Mouse (Mus musculus) heart, adult 2 months (tissue): ENCODE measurements at regions not wholly inside any gene's neighbourhood (a gene's known extent, or its start where the extent isn't known, plus 50 kb on each side); places are given as distances from the start of the nearest gene placed in this dataset.
A peak's percentile ranks its signal among the peaks of the same experiment; 100 is the strongest.

ENCODE experiments used
- CTCF ChIP-seq: fragments of 200-600 bp; IDR thresholded peaks from 2 replicates; pipeline ENCODE4 v1.8.1; 2022; ENCODE audit warnings: antibody characterized with exemption, mild to moderate bottlenecking, moderate library complexity
- EP300 ChIP-seq: fragments of 200-500 bp; IDR thresholded peaks from 2 replicates; pipeline ENCODE4 v1.6.1; 2011; ENCODE audit warnings: low read depth, low read length, control low read depth; ENCODE audit not compliant: insufficient read depth
- POLR2A ChIP-seq: fragments of 200-500 bp; IDR thresholded peaks from 2 replicates; pipeline ENCODE4 v1.6.1; 2011; ENCODE audit warnings: mild to moderate bottlenecking, low read depth, low read length, control low read depth; ENCODE audit not compliant: insufficient read depth

DNA sequence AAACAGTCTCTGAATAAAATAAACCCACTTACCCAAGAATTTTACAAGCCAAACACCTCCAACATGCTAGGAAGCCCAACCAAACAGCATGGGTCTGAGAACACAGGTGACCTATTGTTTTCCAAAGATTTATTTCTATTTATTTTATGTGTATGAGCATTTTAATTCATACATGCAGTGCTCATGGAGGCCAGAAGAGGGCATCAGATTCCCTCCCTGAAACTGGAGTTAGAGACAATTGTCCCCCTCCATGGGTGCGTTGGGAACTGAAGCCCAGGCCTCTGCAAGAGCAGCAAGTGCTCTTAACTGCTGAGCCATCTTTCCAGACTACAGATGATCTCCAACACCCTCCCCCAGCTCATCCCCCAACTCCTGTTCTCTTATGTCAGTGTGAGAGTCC is 57.9 kb downstream of the Fos start:
- TF ChIP-seq POLR2A: no peak
- peak; percentile 61 for TF ChIP-seq CTCF
- TF ChIP-seq EP300: no peak
